Mouse (Mus musculus): ENCODE data around the gene Trpm3. TPM values are rescaled to one million over a fixed set of nuclear protein-coding genes. Genes with fewer than 3 reads are reported as not detected.

Trpm3 gene
- polyA plus RNA-seq, 1 experiment = 0.22 TPM

DNA sequence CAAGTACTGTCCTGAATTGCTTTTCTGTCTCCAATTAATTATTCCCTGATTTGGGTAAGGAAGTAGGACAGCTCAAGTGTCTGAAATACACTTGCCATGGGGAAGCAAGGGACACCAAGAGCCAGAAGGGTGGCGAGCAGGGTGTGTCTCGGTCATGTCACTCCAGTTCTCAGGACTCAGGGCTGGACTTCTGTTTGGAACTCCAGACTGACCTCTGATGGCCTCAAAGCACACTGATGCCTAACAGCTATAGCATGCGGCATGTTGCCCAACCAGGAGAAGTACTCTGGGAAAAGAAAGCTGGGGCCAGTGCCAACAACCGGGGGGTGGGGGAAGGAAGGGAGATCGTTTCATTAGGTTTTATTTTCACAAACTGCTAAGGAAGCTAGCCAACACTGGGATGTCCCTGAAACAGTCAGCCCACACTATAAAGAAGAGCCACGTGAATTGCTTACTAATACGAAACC, 791.6 kb downstream of the Trpm3 start:
- Histone ChIP-seq H3K4me1 (ENCODE audit: control insufficient read depth, insufficient read depth, low read length) (no peaks in the 10 kb centered on the region), H3K4me3 (ENCODE audit: low read depth, low read length) (no peak overlapping the region), H3K36me3 (ENCODE audit: control insufficient read depth, insufficient read depth, low read length, poor library complexity, severe bottlenecking) (no peaks in the 10 kb centered on the region), H3K9me3 (replicated peaks; ENCODE audit: control insufficient read depth, insufficient read depth, low read length, poor library complexity, severe bottlenecking) (no peaks in the 10 kb centered on the region), H3K27ac (ENCODE audit: insufficient read depth, low read length) (no peak overlapping the region), H3K27me3 (ENCODE audit: control insufficient read depth, insufficient read depth, low read length, poor library complexity, severe bottlenecking) (no peaks in the 10 kb centered on the region), H3K9ac (ENCODE audit: low read depth, poor library complexity, severe bottlenecking) (no peak overlapping the region)
- TF ChIP-seq POLR2A (IDR thresholded peaks at IDR 0.05; ENCODE audit: insufficient read depth, low read length) = no peak
- TF ChIP-seq EP300 (IDR thresholded peaks at IDR 0.05; ENCODE audit: insufficient read depth, low read depth, low read length) = no peak
- no peak for TF ChIP-seq CTCF (IDR thresholded peaks at IDR 0.05; ENCODE audit: low read depth, low read length)

DNA sequence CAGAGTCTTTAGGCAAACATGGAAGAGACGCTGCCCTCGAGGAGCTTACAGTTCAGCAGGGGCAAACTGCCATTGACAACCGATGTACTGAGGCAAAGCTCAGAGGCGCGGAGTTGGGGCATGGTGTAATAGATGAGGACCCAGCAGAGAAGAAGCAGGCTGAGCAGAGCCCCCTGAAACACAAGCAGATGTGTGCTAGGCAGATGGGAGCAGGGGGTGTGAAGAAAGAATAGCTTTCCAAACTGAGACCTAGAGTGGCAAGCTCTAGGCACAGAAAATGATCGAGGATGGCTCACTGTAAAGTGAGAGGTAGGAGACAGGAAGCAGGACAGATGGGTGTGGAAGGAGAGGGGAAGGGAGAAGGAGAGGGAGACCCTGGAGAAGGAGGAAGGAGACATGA, 792.2 kb downstream of the Trpm3 start:
- H3K4me1 ChIP-seq (ENCODE audit: control insufficient read depth, insufficient read depth, low read length) = no peaks in the 10 kb centered on the region
- no peaks in the 10 kb centered on the region for H3K9me3 ChIP-seq (replicated peaks; ENCODE audit: control insufficient read depth, insufficient read depth, low read length, poor library complexity, severe bottlenecking)
- H3K27me3 ChIP-seq (ENCODE audit: control insufficient read depth, insufficient read depth, low read length, poor library complexity, severe bottlenecking) = no peaks in the 10 kb centered on the region
- no peaks in the 10 kb centered on the region for H3K36me3 ChIP-seq (ENCODE audit: control insufficient read depth, insufficient read depth, low read length, poor library complexity, severe bottlenecking)
- H3K27ac ChIP-seq (ENCODE audit: insufficient read depth, low read length) = no peak overlapping the region
- H3K9ac ChIP-seq (ENCODE audit: low read depth, poor library complexity, severe bottlenecking) = no peak overlapping the region
- TF ChIP-seq POLR2A (IDR thresholded peaks at IDR 0.05; ENCODE audit: insufficient read depth, low read length) (no peak), EP300 (IDR thresholded peaks at IDR 0.05; ENCODE audit: insufficient read depth, low read depth, low read length) (no peak), CTCF (IDR thresholded peaks at IDR 0.05; ENCODE audit: low read depth, low read length) (no peak)
- H3K4me3 ChIP-seq (ENCODE audit: low read depth, low read length) = no peak overlapping the region

DNA sequence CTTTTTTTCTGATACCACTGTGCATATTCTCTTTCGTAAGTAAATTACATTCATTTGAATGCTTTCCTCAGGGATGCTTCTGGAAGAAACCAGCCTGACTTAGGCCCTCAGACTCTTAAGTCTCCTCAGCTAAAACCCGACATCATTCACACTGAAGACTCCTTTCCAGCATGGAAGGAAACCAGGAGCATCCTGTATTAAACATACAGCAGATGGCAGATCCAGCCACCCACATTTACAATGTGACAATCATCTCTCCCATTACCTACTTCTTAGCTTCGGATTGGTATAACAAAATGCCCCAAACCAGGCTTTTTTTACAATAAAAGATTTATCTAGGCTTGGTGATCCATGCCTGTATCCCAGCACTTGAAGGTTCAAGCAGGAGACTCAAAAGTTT, 796.2 kb downstream of the Trpm3 start:
- Histone ChIP-seq H3K9me3 (replicated peaks; ENCODE audit: control insufficient read depth, insufficient read depth, low read length, poor library complexity, severe bottlenecking) (no peaks in the 10 kb centered on the region), H3K4me3 (ENCODE audit: low read depth, low read length) (no peak overlapping the region), H3K27me3 (ENCODE audit: control insufficient read depth, insufficient read depth, low read length, poor library complexity, severe bottlenecking) (no peaks in the 10 kb centered on the region), H3K4me1 (ENCODE audit: control insufficient read depth, insufficient read depth, low read length) (no peaks in the 10 kb centered on the region), H3K27ac (ENCODE audit: insufficient read depth, low read length) (no peak overlapping the region), H3K36me3 (ENCODE audit: control insufficient read depth, insufficient read depth, low read length, poor library complexity, severe bottlenecking) (no peaks in the 10 kb centered on the region), H3K9ac (ENCODE audit: low read depth, poor library complexity, severe bottlenecking) (no peak overlapping the region)
- TF ChIP-seq CTCF (IDR thresholded peaks at IDR 0.05; ENCODE audit: low read depth, low read length) (no peak), POLR2A (IDR thresholded peaks at IDR 0.05; ENCODE audit: insufficient read depth, low read length) (no peak), EP300 (IDR thresholded peaks at IDR 0.05; ENCODE audit: insufficient read depth, low read depth, low read length) (no peak)

DNA sequence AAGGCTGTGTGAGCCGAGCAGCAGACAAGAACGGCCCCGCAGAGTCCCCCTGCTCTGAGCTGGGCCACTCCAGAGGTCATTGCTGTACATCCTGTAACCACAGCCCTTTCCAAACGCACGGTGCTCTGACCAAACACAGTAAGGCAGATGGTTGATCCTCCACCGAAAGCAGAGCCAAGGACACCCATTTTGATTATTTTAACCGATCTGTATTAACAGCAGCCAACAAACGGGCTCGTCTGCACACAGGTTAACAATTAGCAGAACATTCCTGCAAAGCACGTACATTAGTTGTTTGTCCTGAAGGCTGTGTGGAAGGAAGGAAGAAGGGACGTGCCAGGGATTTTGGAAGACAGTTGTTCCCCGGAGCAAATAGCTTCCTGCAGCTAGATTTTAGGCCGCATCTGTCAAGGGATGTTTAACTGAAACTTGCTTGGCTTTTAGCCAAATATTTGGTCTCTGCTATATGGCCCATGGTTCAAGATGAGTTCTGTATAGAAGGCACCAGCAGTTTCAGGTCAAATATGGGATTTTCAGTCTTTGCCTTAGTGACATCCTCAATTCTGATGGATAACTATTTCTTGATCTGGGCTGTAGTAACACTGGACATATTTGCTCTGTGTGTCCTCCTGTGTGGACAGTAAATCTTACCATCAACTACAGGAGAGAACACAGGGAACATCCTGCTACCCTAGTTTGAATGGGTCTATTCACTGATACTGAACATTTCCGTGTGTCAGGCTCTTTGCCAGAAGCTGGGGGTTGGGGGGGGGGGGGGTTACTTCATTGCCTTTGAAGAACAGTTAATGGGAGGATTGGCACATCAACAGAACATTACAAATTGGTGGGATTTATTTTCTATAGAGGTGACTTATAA, 800.2 kb downstream of the Trpm3 start:
- H3K27ac ChIP-seq (ENCODE audit: insufficient read depth, low read length) = no peak overlapping the region
- no peaks in the 10 kb centered on the region for H3K9me3 ChIP-seq (replicated peaks; ENCODE audit: control insufficient read depth, insufficient read depth, low read length, poor library complexity, severe bottlenecking)
- no peaks in the 10 kb centered on the region for H3K36me3 ChIP-seq (ENCODE audit: control insufficient read depth, insufficient read depth, low read length, poor library complexity, severe bottlenecking)
- H3K27me3 ChIP-seq (ENCODE audit: control insufficient read depth, insufficient read depth, low read length, poor library complexity, severe bottlenecking) = no peaks in the 10 kb centered on the region
- H3K9ac ChIP-seq (ENCODE audit: low read depth, poor library complexity, severe bottlenecking) = no peak overlapping the region
- H3K4me3 ChIP-seq (ENCODE audit: low read depth, low read length) = no peak overlapping the region
- no peaks in the 10 kb centered on the region for H3K4me1 ChIP-seq (ENCODE audit: control insufficient read depth, insufficient read depth, low read length)
- TF ChIP-seq EP300 (IDR thresholded peaks at IDR 0.05; ENCODE audit: insufficient read depth, low read depth, low read length) (no peak), CTCF (IDR thresholded peaks at IDR 0.05; ENCODE audit: low read depth, low read length) (no peak), POLR2A (IDR thresholded peaks at IDR 0.05; ENCODE audit: insufficient read depth, low read length) (no peak)

DNA sequence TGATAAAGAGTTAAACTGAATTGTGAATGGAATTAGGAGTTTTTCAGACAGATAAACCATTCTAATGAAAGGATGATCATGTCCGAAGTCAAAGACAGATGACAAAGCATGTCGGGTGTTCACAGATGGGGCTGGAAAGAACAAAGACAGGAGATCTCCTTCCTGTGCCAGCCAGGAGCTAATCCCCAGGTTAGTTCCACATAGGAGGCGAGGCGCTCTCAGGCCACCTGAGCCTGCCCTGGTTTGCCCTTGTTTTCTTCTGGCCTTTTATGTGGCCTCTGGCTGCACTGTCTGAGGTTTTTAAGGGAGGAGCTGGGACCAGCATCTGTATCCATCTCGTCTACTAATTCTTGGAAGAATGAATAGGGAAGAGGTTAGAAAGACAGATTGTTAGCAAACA, 801.0 kb downstream of the Trpm3 start:
- H3K27me3 ChIP-seq (ENCODE audit: control insufficient read depth, insufficient read depth, low read length, poor library complexity, severe bottlenecking) = no peaks in the 10 kb centered on the region
- H3K9me3 ChIP-seq (replicated peaks; ENCODE audit: control insufficient read depth, insufficient read depth, low read length, poor library complexity, severe bottlenecking) = no peaks in the 10 kb centered on the region
- no peak for TF ChIP-seq CTCF (IDR thresholded peaks at IDR 0.05; ENCODE audit: low read depth, low read length)
- no peak for TF ChIP-seq POLR2A (IDR thresholded peaks at IDR 0.05; ENCODE audit: insufficient read depth, low read length)
- no peak for TF ChIP-seq EP300 (IDR thresholded peaks at IDR 0.05; ENCODE audit: insufficient read depth, low read depth, low read length)
- no peaks in the 10 kb centered on the region for H3K4me1 ChIP-seq (ENCODE audit: control insufficient read depth, insufficient read depth, low read length)
- no peak overlapping the region for H3K9ac ChIP-seq (ENCODE audit: low read depth, poor library complexity, severe bottlenecking)
- no peak overlapping the region for H3K4me3 ChIP-seq (ENCODE audit: low read depth, low read length)
- H3K27ac ChIP-seq (ENCODE audit: insufficient read depth, low read length) = no peak overlapping the region
- no peaks in the 10 kb centered on the region for H3K36me3 ChIP-seq (ENCODE audit: control insufficient read depth, insufficient read depth, low read length, poor library complexity, severe bottlenecking)

DNA sequence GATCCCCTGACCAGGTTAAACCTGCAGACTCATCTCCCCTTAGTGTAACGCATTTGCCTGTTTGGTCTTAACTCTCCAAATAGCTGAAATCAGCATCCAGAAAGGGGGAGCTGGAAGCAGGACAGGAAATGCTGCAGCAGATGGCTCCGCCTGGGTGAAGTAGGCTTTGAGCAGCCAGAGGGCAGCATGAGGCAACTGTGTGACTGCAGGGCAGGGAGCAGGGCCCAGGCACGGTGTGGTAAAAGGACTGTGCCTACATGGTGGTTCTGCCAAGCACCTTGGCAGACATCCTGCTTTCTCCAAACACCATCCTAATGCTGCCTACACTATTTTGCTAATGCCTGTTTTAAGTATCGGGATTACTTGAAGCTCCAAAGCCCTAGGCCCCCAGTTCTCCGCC, 801.6 kb downstream of the Trpm3 start:
- no peak for TF ChIP-seq POLR2A (IDR thresholded peaks at IDR 0.05; ENCODE audit: insufficient read depth, low read length)
- TF ChIP-seq CTCF (IDR thresholded peaks at IDR 0.05; ENCODE audit: low read depth, low read length) = peak; percentile 75
- TF ChIP-seq EP300 (IDR thresholded peaks at IDR 0.05; ENCODE audit: insufficient read depth, low read depth, low read length) = no peak
- Histone ChIP-seq H3K9ac (ENCODE audit: low read depth, poor library complexity, severe bottlenecking) (no peak overlapping the region), H3K4me3 (ENCODE audit: low read depth, low read length) (no peak overlapping the region), H3K27me3 (ENCODE audit: control insufficient read depth, insufficient read depth, low read length, poor library complexity, severe bottlenecking) (no peaks in the 10 kb centered on the region), H3K36me3 (ENCODE audit: control insufficient read depth, insufficient read depth, low read length, poor library complexity, severe bottlenecking) (no peaks in the 10 kb centered on the region), H3K9me3 (replicated peaks; ENCODE audit: control insufficient read depth, insufficient read depth, low read length, poor library complexity, severe bottlenecking) (no peaks in the 10 kb centered on the region), H3K27ac (ENCODE audit: insufficient read depth, low read length) (no peak overlapping the region), H3K4me1 (ENCODE audit: control insufficient read depth, insufficient read depth, low read length) (no peaks in the 10 kb centered on the region)
